8 mouse cellular contexts compared by ENCODE assay signal in genomic region chr14:13770686-13771085, GRCm38 (mm10).
DNase-seq lines count a peak whose midpoint lies in the region; ATAC-seq and TF ChIP-seq lines count a peak whose summit lies in the region.

No protein-coding gene starts in this region.

- ATAC-seq in forebrain, postnatal 0 days: peak; percentile 98

- H3K9ac ChIP-seq in forebrain, postnatal 0 days: no peak overlapping the region

- DNase-seq in right cerebral cortex, adult 18-20 months: peak; percentile 18
- no peak for DNase-seq in right cerebral cortex, postnatal 14 days
- DNase-seq in forebrain, postnatal 0 days: peak; percentile 60
- peak; percentile 2 for DNase-seq in lung, postnatal 25 days (ENCODE audit: low spot score)
- DNase-seq in telencephalon, adult 2 months (ENCODE audit: low read depth, low spot score): peak; percentile 50
- no peak for DNase-seq in Muller cell, postnatal 12 days (ENCODE audit: inconsistent ontology term)
- DNase-seq in c-Kit-positive CD71-positive TER-119-positive erythroid progenitor cells, embryonic 14.5 days (ENCODE audit: low spot score): no peak
- DNase-seq in MN1 (ENCODE audit: low spot score): no peak

- 3% methylated on average over 1 of the region's 1 CpGs for WGBS in forebrain, postnatal 0 days

- peaks cover 7% of the 10 kb centered on the region; the same call in 1 of the 2 replicates for H3K4me1 ChIP-seq in forebrain, postnatal 0 days (ENCODE audit: insufficient read depth)

- no peaks in the 10 kb centered on the region for H3K27me3 ChIP-seq in forebrain, postnatal 0 days (ENCODE audit: insufficient read depth, low read length)

- no peak overlapping the region for H3K4me3 ChIP-seq in forebrain, postnatal 0 days (ENCODE audit: low read depth, low read length)

- 0 out of 2 replicates have a peak overlapping the region, but pooled peaks have one; percentile 40 for H3K27ac ChIP-seq in forebrain, postnatal 0 days (ENCODE audit: low read depth, low read length)

- TF ChIP-seq CTCF in forebrain, postnatal 0 days (IDR thresholded peaks at IDR 0.05; ENCODE audit: low read depth): no peak

- no peaks in the 10 kb centered on the region for H3K36me3 ChIP-seq in forebrain, postnatal 0 days (ENCODE audit: insufficient read depth)

- no peaks in the 10 kb centered on the region for H3K9me3 ChIP-seq in forebrain, postnatal 0 days (ENCODE audit: low read length)

- no peak overlapping the region for H3K4me2 ChIP-seq in forebrain, postnatal 0 days (ENCODE audit: low read depth)

Comparison
In these comparisons a context has a peak if more than half of its experiments do, and no peak if none do; other contexts are left out.
1. DNase-seq: peak in right cerebral cortex, adult 18-20 months (single experiment), forebrain, postnatal 0 days (single experiment), lung, postnatal 25 days (single experiment) and telencephalon, adult 2 months (single experiment); none in right cerebral cortex, postnatal 14 days (single experiment), Muller cell, postnatal 12 days (single experiment), c-Kit-positive CD71-positive TER-119-positive erythroid progenitor cells, embryonic 14.5 days (single experiment) and MN1 (single experiment).